Comparison of ENCODE assay signal across 9 mouse cellular contexts in the genomic region with DNA sequence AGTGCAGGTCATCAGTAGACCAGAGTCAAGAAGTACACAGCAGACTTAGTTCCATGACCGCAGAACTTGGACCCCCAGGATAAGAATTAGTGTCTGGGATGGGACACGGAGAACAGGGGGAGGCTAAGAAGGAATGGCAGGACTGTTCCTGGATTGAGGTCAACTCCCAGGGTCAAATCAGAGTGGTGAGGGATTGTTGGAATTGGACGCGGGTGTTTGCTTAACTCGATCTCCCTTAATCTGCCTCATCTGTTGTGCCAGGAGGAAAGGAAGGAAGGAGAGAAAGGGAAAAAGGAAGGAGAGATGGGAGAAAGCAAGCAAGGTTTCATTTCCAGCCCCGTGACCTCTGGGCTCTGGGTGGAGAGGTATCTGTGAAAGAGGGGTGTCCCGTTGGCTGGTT. TPM values are rescaled to one million over a fixed set of nuclear protein-coding genes. Genes with fewer than 3 reads are reported as not detected.
DNase-seq lines count a peak whose midpoint lies in the region; ATAC-seq and TF ChIP-seq lines count a peak whose summit lies in the region.
"Had no signal": no experiment of that assay in that cellular context is flagged by ENCODE, and none has a peak within 500 bp of the region (broad histone marks: within the 10 kb centered on the region; RNA-seq: fewer than 3 reads in every experiment).

A gene (plus strand): TSS at position 301 of the 400 bp plus-strand sequence.

- no peak for ATAC-seq in hindbrain, embryonic 15.5 days (ENCODE audit: low FRiP score, low read depth)
- ATAC-seq in neural tube, embryonic 12.5 days (ENCODE audit: low FRiP score, low read depth) = no peak

- TF ChIP-seq POLR2A in embryonic fibroblast, embryonic 13.5 days (IDR thresholded peaks at IDR 0.05; ENCODE audit: low read depth, low read length) = no peak

- 22% methylated on average over 7 of the region's 7 CpGs for WGBS in hindbrain, embryonic 15.5 days
- 26% methylated on average over 7 of the region's 7 CpGs for WGBS in neural tube, embryonic 12.5 days

- no peak for TF ChIP-seq CTCF in embryonic fibroblast, embryonic 13.5 days (IDR thresholded peaks at IDR 0.05; ENCODE audit: borderline replicate concordance, insufficient read depth, low read length)

- peak within 1 kb of the TSS; percentile 77 for H3K27ac ChIP-seq in embryonic fibroblast, embryonic 13.5 days (ENCODE audit: insufficient read depth, low read length)
- H3K27ac ChIP-seq in hindbrain, embryonic 15.5 days (replicated peaks) = peak within 1 kb of the TSS; percentile 78
- H3K27ac ChIP-seq in neural tube, embryonic 12.5 days = no peak within 1 kb of the TSS

- peak within 1 kb of the TSS; percentile 75 for H3K9ac ChIP-seq in hindbrain, embryonic 15.5 days
- peak within 1 kb of the TSS; percentile 80 for H3K9ac ChIP-seq in neural tube, embryonic 12.5 days

- DNase-seq in layer of hippocampus, postnatal 14 days (ENCODE audit: low spot score in 2 of 2) = no peak
- no peak for DNase-seq in layer of hippocampus, adult 11-12 months (ENCODE audit: low spot score)
- no peak for DNase-seq in cerebellum, postnatal 14 days
- no peak for DNase-seq in ovary, adult 18-20 months (ENCODE audit: low spot score)
- no peak for DNase-seq in urinary bladder, postnatal 25 days (ENCODE audit: low spot score)

- no peaks in the 10 kb centered on the region for H3K27me3 ChIP-seq in hindbrain, embryonic 15.5 days
- H3K27me3 ChIP-seq in neural tube, embryonic 12.5 days (replicated peaks) = no peaks in the 10 kb centered on the region

- H3K4me1 ChIP-seq in embryonic fibroblast, embryonic 13.5 days (ENCODE audit: control insufficient read depth, insufficient read depth, low read length) = 0 out of 2 replicates have a peak, but pooled peaks cover 5% of the 10 kb centered on the region
- peaks cover 28% of the 10 kb centered on the region for H3K4me1 ChIP-seq in hindbrain, embryonic 15.5 days (replicated peaks)
- H3K4me1 ChIP-seq in neural tube, embryonic 12.5 days = peaks cover 31% of the 10 kb centered on the region

- no peaks in the 10 kb centered on the region for H3K9me3 ChIP-seq in hindbrain, embryonic 15.5 days
- peaks cover 7% of the 10 kb centered on the region; the same call in 1 of the 2 replicates for H3K9me3 ChIP-seq in neural tube, embryonic 12.5 days

- peak within 1 kb of the TSS; percentile 79 for H3K4me2 ChIP-seq in hindbrain, embryonic 15.5 days
- peak within 1 kb of the TSS; percentile 83 for H3K4me2 ChIP-seq in neural tube, embryonic 12.5 days (replicated peaks)

- peak within 1 kb of the TSS; percentile 71 for H3K4me3 ChIP-seq in embryonic fibroblast, embryonic 13.5 days (ENCODE audit: insufficient read depth, low read length)
- H3K4me3 ChIP-seq in hindbrain, embryonic 15.5 days = peak within 1 kb of the TSS; percentile 64
- H3K4me3 ChIP-seq in neural tube, embryonic 12.5 days = peak within 1 kb of the TSS; percentile 66
- H3K4me3 ChIP-seq: myocyte had no signal

- peaks cover 38% of the 10 kb centered on the region for H3K36me3 ChIP-seq in hindbrain, embryonic 15.5 days
- H3K36me3 ChIP-seq in neural tube, embryonic 12.5 days = peaks cover 55% of the 10 kb centered on the region

RNA-seq across cellular contexts. Expression of the gene that starts here (rescaled TPM):
- total RNA-seq in layer of hippocampus, postnatal 14 days (2021) = 10 to 100 TPM; 11.3 to 14.1 TPM
- 108 and 200 TPM in 2 replicates for polyA plus RNA-seq in embryonic fibroblast, embryonic 13.5 days (2011; ENCODE audit: insufficient read length, low read depth, missing spikeins)
- 161 and 173 TPM in 2 replicates for polyA plus RNA-seq in hindbrain, embryonic 15.5 days (2015; fragmentation: Nextera tagmentation; extraction: Ambion mirVana)
- 265 and 278 TPM in 2 replicates for polyA plus RNA-seq in neural tube, embryonic 12.5 days (2016; fragmentation: Nextera tagmentation; extraction: Ambion mirVana)
